8 mouse cellular contexts compared by ENCODE assay signal in the genomic region with DNA sequence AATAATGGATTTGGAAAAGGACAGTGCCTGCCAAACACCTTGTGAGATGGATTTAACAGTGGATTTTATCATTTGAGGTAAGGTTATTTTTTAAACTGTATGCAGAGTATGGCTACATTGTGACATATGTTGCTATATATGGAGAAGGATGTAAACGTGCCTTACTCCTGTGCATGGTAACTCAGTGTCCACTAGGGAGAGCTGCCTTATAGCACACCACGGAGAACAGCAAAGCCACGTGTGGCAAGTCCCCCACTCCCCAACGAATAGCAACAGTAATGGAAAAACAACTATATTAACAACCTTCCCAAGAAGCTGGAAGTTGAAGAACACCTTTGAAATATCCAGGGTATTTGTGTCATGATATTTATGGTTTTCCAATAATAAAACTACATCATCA.
A peak's percentile ranks its signal among the peaks of the same experiment; 100 is the strongest.
DNase-seq lines count a peak whose midpoint lies in the region; ATAC-seq and TF ChIP-seq lines count a peak whose summit lies in the region.

No protein-coding gene starts in this region.

- peak; percentile 47 for TF ChIP-seq CTCF in liver, postnatal 0 days (IDR thresholded peaks at IDR 0.05; ENCODE audit: low read depth)

- no peaks in the 10 kb centered on the region for H3K4me1 ChIP-seq in liver, postnatal 0 days (ENCODE audit: insufficient read depth)
- H3K4me1 ChIP-seq in embryonic facial prominence, embryonic 11.5 days (ENCODE audit: control insufficient read depth, insufficient read depth, low read length) = no peaks in the 10 kb centered on the region
- 0 out of 2 replicates have a peak, but pooled peaks cover 3% of the 10 kb centered on the region for H3K4me1 ChIP-seq in limb, embryonic 11.5 days (ENCODE audit: control insufficient read depth, insufficient read depth, low read length)
- H3K4me1 ChIP-seq in neural tube, embryonic 15.5 days = peaks cover 5% of the 10 kb centered on the region; the same call in 1 of the 2 replicates

- no peaks in the 10 kb centered on the region for H3K36me3 ChIP-seq in liver, postnatal 0 days (replicated peaks; ENCODE audit: insufficient read depth, low read length)
- no peaks in the 10 kb centered on the region for H3K36me3 ChIP-seq in embryonic facial prominence, embryonic 11.5 days (replicated peaks; ENCODE audit: control insufficient read depth, insufficient read depth, low read depth, low read length)
- H3K36me3 ChIP-seq in limb, embryonic 11.5 days (ENCODE audit: control insufficient read depth, insufficient read depth, low read length) = no peaks in the 10 kb centered on the region
- no peaks in the 10 kb centered on the region for H3K36me3 ChIP-seq in neural tube, embryonic 15.5 days

- no peak overlapping the region for H3K27ac ChIP-seq in liver, postnatal 0 days (ENCODE audit: low read depth)
- no peak overlapping the region for H3K27ac ChIP-seq in embryonic facial prominence, embryonic 11.5 days (replicated peaks; ENCODE audit: low read depth, low read length)
- H3K27ac ChIP-seq in limb, embryonic 11.5 days (replicated peaks; ENCODE audit: low read depth, low read length) = no peak overlapping the region
- no peak overlapping the region for H3K27ac ChIP-seq in neural tube, embryonic 15.5 days (replicated peaks)

- H3K4me2 ChIP-seq in liver, postnatal 0 days (ENCODE audit: low read depth, low read length) = no peak overlapping the region
- H3K4me2 ChIP-seq in embryonic facial prominence, embryonic 11.5 days (ENCODE audit: low read depth, low read length) = no peak overlapping the region
- no peak overlapping the region for H3K4me2 ChIP-seq in limb, embryonic 11.5 days (ENCODE audit: low read depth, severe bottlenecking)
- no peak overlapping the region for H3K4me2 ChIP-seq in neural tube, embryonic 15.5 days

- no peak overlapping the region for H3K4me3 ChIP-seq in liver, postnatal 0 days (ENCODE audit: low read depth, low read length)
- H3K4me3 ChIP-seq in embryonic facial prominence, embryonic 11.5 days (ENCODE audit: low read depth, low read length) = no peak overlapping the region
- H3K4me3 ChIP-seq in limb, embryonic 11.5 days (ENCODE audit: low read depth, low read length) = no peak overlapping the region
- H3K4me3 ChIP-seq in neural tube, embryonic 15.5 days (replicated peaks) = no peak overlapping the region

- ATAC-seq in liver, postnatal 0 days = no peak
- ATAC-seq in embryonic facial prominence, embryonic 11.5 days (replicated peaks; ENCODE audit: insufficient number of reproducible peaks, low FRiP score, low TSS enrichment, low read depth) = peak; percentile 87
- ATAC-seq in limb, embryonic 11.5 days (ENCODE audit: insufficient number of reproducible peaks, low FRiP score, low TSS enrichment, low read depth) = peak; percentile 82; the same call in 1 of the 2 replicates
- peak; percentile 68; the same call in 1 of the 2 replicates for ATAC-seq in neural tube, embryonic 15.5 days (ENCODE audit: low FRiP score)

- no peak for DNase-seq in liver, postnatal 0 days
- DNase-seq in liver = no peak
- peak; percentile 65 for DNase-seq in embryonic facial prominence, embryonic 11.5 days (ENCODE audit: low spot score)
- peak; percentile 42 for DNase-seq in limb, embryonic 11.5 days (ENCODE audit: low spot score)
- DNase-seq in spleen, adult 12 weeks (ENCODE audit: low spot score) = no peak
- DNase-seq in layer of hippocampus, postnatal 25 days (ENCODE audit: extremely low spot score in 1 of 2, low spot score in 1 of 2) = no peak
- DNase-seq in thymus, postnatal 14 days = no peak

- no peak for TF ChIP-seq EP300 in liver, postnatal 0 days (IDR thresholded peaks at IDR 0.05; ENCODE audit: low read depth)

- no peak overlapping the region for H3K9ac ChIP-seq in liver, postnatal 0 days (replicated peaks)
- H3K9ac ChIP-seq in embryonic facial prominence, embryonic 11.5 days (replicated peaks; ENCODE audit: low read length) = no peak overlapping the region
- no peak overlapping the region for H3K9ac ChIP-seq in limb, embryonic 11.5 days (ENCODE audit: low read length)
- H3K9ac ChIP-seq in neural tube, embryonic 15.5 days (replicated peaks) = no peak overlapping the region

- no peaks in the 10 kb centered on the region for H3K27me3 ChIP-seq in liver, postnatal 0 days (ENCODE audit: insufficient read depth, low read length)
- H3K27me3 ChIP-seq in embryonic facial prominence, embryonic 11.5 days (ENCODE audit: control insufficient read depth, insufficient read depth, low read length) = no peaks in the 10 kb centered on the region
- H3K27me3 ChIP-seq in limb, embryonic 11.5 days (ENCODE audit: control insufficient read depth, insufficient read depth, low read length) = no peaks in the 10 kb centered on the region
- no peaks in the 10 kb centered on the region for H3K27me3 ChIP-seq in neural tube, embryonic 15.5 days (replicated peaks)

- 23% methylated on average over 4 of the region's 4 CpGs for WGBS in liver, postnatal 0 days (ENCODE audit: insufficient replicate concordance)
- WGBS in embryonic facial prominence, embryonic 11.5 days = 25% methylated on average over 4 of the region's 4 CpGs
- WGBS in limb, embryonic 11.5 days = 20% methylated on average over 4 of the region's 4 CpGs
- 6% methylated on average over 4 of the region's 4 CpGs for WGBS in neural tube, embryonic 15.5 days

- H3K9me3 ChIP-seq in liver, postnatal 0 days (ENCODE audit: low read length) = no peaks in the 10 kb centered on the region
- no peaks in the 10 kb centered on the region for H3K9me3 ChIP-seq in embryonic facial prominence, embryonic 11.5 days (replicated peaks; ENCODE audit: control insufficient read depth, low read length)
- no peaks in the 10 kb centered on the region for H3K9me3 ChIP-seq in limb, embryonic 11.5 days (ENCODE audit: control insufficient read depth, low read length)
- no peaks in the 10 kb centered on the region for H3K9me3 ChIP-seq in neural tube, embryonic 15.5 days (replicated peaks)

Comparison
In these comparisons a context has a peak if more than half of its experiments do, and no peak if none do; other contexts are left out.
1. DNase-seq: peak in embryonic facial prominence, embryonic 11.5 days (single experiment) and limb, embryonic 11.5 days (single experiment); none in liver, postnatal 0 days (single experiment), liver (single experiment), spleen, adult 12 weeks (single experiment), layer of hippocampus, postnatal 25 days (0 of 2) and thymus, postnatal 14 days (single experiment).